Mouse (Mus musculus) neural tube, embryonic 14.5 days (tissue): ENCODE measurements at regions not wholly inside any gene's neighbourhood (a gene's known extent, or its start where the extent isn't known, plus 50 kb on each side); places are given as distances from the start of the nearest gene placed in this dataset.

Source experiments
- ATAC-seq: fragments of 200-750 bp; cut with Nextera tagmentation; 2 replicates; pipeline ENCODE4 v1.8.0; 2017; ENCODE audit warnings: low read depth, mild to moderate bottlenecking, moderate TSS enrichment, moderate library complexity
- H3K27ac ChIP-seq: fragments of 300-500 bp; sonication (generic); 2 replicates; pipeline ENCODE4 v1.5.1; 2014; ENCODE audit warnings: low read depth, mild to moderate bottlenecking, control low read depth, low read length, moderate library complexity, mixed read lengths
- H3K27me3 ChIP-seq: fragments of 300-500 bp; sonication (generic); 2 replicates; pipeline ENCODE4 v1.6.1; 2014; ENCODE audit warnings: low read length; ENCODE audit not compliant: control insufficient read depth, insufficient read depth
- H3K36me3 ChIP-seq: fragments of 300-500 bp; sonication (generic); 2 replicates; pipeline ENCODE4 v1.6.1; 2014; ENCODE audit warnings: low read length, mixed read lengths; ENCODE audit not compliant: control insufficient read depth, insufficient read depth
- H3K4me1 ChIP-seq: fragments of 300-500 bp; sonication (generic); 2 replicates; pipeline ENCODE4 v1.6.1; 2014; ENCODE audit warnings: low read length; ENCODE audit not compliant: control insufficient read depth, insufficient read depth
- H3K4me2 ChIP-seq: fragments of 300-500 bp; sonication (generic); 2 replicates; pipeline ENCODE4 v1.6.1; 2014; ENCODE audit warnings: mild to moderate bottlenecking, low read depth, low read length, control low read depth
- H3K4me3 ChIP-seq: fragments of 300-500 bp; sonication (generic); 2 replicates; pipeline ENCODE4 v1.5.1; 2014; ENCODE audit warnings: low read depth, low read length, control low read depth, mixed read lengths
- H3K9ac ChIP-seq: fragments of 300-500 bp; sonication (generic); replicated peaks from 2 replicates; pipeline ENCODE4 v1.6.1; 2014; ENCODE audit warnings: low read depth, mild to moderate bottlenecking, control low read depth, low read length, mixed read lengths
- H3K9me3 ChIP-seq: fragments of 300-500 bp; sonication (generic); 2 replicates; pipeline ENCODE4 v1.6.1; 2016; ENCODE audit warnings: low read length; ENCODE audit not compliant: control insufficient read depth
- WGBS: fragments of 180-500 bp; shearing (Covaris S2); extraction: QIAGEN DNeasy Blood & Tissue Kit; methylation state at CpG from one replicate; pipeline ENCODE4 v1.1.7; 2014; 5-methylcytosine and 5-hydroxymethylcytosine counted together

DNA sequence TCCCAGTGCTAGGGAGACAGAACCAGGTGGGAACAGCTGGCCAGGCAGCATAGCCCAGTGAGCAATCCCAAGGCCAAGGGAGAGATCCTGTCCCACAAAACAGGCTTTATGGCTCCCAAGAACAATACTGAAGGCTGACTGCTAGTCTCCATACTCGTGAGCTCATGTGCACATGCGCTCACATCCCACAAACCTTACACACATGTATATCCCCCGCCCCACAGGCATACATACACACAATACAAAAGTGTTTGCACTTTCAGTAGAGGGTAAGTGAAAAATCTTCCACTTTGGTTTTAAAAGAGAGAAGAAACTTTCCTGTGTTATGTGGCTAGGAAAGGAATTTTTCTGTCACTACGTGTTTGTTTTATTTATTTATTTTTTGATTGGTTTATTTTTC, 58.0 kb upstream of the Mettl25 start:
- H3K36me3 ChIP-seq: no peaks in the 10 kb centered on the region
- 70% methylated on average over 4 of the region's 4 CpGs for whole genome bisulfite sequencing
- no peaks in the 10 kb centered on the region for H3K9me3 ChIP-seq
- no peaks in the 10 kb centered on the region for H3K27me3 ChIP-seq
- H3K27ac ChIP-seq: no peak overlapping the region
- no peaks in the 10 kb centered on the region for H3K4me1 ChIP-seq
- no peak overlapping the region for H3K9ac ChIP-seq
- H3K4me2 ChIP-seq: no peak overlapping the region
- no peak overlapping the region for H3K4me3 ChIP-seq
- ATAC-seq: no peak
